Mouse (Mus musculus) G1E (cell line): ENCODE data around the gene Ccdc124.

ENCODE experiments used
- CTCF ChIP-seq: IDR thresholded peaks from 2 replicates; pipeline ENCODE4 v1.5.1; 2012; ENCODE audit warnings: low read depth, low read length, inconsistent platforms, mixed read lengths
- GATA1 ChIP-seq: IDR thresholded peaks from 2 replicates; pipeline ENCODE4 v1.6.1; 2012; ENCODE audit warnings: borderline replicate concordance, low read length, inconsistent platforms, mixed read lengths
- TAL1 ChIP-seq: conservative IDR thresholded peaks from 2 replicates; pipeline ENCODE4 v1.6.1; 2012; ENCODE audit warnings: low read depth, low read length, inconsistent platforms, mixed read lengths

DNA sequence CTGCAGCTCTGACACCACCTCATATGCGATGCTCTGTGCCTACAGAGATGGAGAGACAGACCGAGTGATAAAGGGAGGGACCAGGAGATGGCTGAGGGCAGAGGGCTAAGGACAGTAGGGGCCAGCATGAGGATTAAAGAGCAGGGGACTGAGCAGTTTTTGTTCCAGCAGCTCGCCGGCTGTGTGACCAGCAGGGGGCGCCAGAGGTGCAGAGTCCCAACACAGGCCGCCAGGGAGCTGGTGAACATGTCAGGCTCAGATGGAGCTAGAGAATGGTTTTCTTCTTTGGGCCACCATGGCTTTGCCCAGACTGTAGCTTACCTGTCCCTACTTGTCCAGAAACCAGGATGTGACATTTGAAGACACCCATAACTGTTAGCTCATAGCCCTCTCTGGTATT is 29.2 kb downstream of the Ccdc124 start:
- peak; percentile 87 for TF ChIP-seq CTCF
- TF ChIP-seq TAL1, result no peak
- no peak for TF ChIP-seq GATA1
